Mouse (Mus musculus) left cerebral cortex, adult 2 months (tissue): Measurements from ENCODE around the gene Mllt11. TPM values are rescaled to one million over a fixed set of nuclear protein-coding genes. Genes with fewer than 3 reads are reported as not detected.
A peak's percentile ranks its signal among the peaks of the same experiment; 100 is the strongest.

Experiments
- DNase-seq, 2 experiments: peaks; one replicate each; pipeline ENCODE4 v3.0.0; 2021 to 2022; ENCODE audit warnings: low spot score in 2 of 2, mixed read lengths in 1 of 2; ENCODE audit errors: extremely low spot score in 1 of 2
- H3K27ac ChIP-seq: fragments of 200-600 bp; 2 replicates; pipeline ENCODE4 v1.8.1; 2022
- H3K4me3 ChIP-seq: fragments of 200-600 bp; 2 replicates; pipeline ENCODE4 v1.8.1; 2022
- CTCF ChIP-seq: fragments of 200-600 bp; IDR thresholded peaks from 2 replicates; pipeline ENCODE4 v1.8.1; 2022; ENCODE audit warnings: antibody characterized with exemption, mild to moderate bottlenecking, moderate library complexity
- intact Hi-C: fragments of 180-260 bp; cut with DNase I; formaldehyde crosslinking; loops from one replicate; pipeline ENCODE4 v1.15.1; 2025
- total RNA-seq, 2 experiments: library from RNA; stranded (reverse); gene quantifications; 2 replicates each; pipeline ENCODE4 v1.2.3; 2021

Mllt11 gene
- total RNA-seq, 2 experiments from 2014 or later, result 272 to 277 TPM

DNA sequence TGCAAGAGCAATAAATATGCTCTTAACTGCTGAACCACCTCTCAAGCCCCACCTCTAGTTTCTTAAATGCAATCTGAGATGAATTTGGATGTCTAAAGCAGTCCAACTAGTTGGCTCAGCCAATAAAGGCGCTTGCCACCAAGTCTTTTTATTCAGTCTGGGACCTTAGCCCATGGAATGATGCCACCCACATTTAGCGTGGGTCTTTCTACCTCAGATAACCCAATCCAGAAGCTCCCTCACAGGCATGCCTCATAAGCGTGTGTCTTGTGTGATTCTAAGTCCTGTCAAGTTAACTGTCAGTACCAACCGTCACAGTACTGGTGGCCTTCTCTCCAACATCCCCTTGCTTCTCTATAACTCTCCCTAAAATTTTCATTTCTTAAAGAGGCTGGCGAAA, 53.0 kb downstream of the Mllt11 start:
- Histone ChIP-seq H3K4me3 (no peak overlapping the region), H3K27ac (no peak overlapping the region)
- no peak for DNase-seq
- TF ChIP-seq CTCF, result no peak
- intact Hi-C loops, result no loop called here

DNA sequence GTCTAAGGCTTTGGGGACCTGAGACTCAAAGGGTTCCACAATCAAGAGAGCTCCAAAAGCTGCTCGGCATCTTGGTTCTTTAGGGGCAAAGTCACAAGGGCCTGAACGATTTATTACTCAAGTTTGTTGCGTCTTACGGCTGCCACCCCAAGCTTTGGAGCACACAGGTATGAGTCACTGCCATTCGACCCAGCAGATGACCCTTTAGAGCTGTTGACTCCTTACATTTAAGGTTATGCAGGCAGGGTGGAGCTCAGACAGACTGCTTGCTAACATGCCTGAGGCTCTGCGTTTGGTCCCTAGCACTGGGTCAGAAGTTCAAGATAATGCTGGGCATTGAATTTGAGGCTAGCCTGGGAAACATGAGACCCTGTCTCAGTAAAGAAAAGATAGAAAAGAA, 54.4 kb downstream of the Mllt11 start:
- Histone ChIP-seq H3K27ac (no peak overlapping the region), H3K4me3 (no peak overlapping the region)
- TF ChIP-seq CTCF, result no peak
- intact Hi-C loops, result no loop called here
- no peak for DNase-seq

- intact Hi-C loops, result no loop called here
- TF ChIP-seq CTCF, result no peak
- Histone ChIP-seq H3K4me3 (no peak overlapping the region), H3K27ac (no peak overlapping the region)
- no peak for DNase-seq
Observed at GRCm38 (mm10) chr3:95176500-95176899, 55.5 kb downstream of the Mllt11 start.

- no peak overlapping the region for H3K27ac ChIP-seq
- peak; percentile 88 for TF ChIP-seq CTCF
- H3K4me3 ChIP-seq, result peak overlapping the region; percentile 32
- intact Hi-C loops, result loop anchor here (1.0 kb wide), 1 partner anchor 32 kb away; the partner anchor contains the start of gene Tnfaip8l2
- peak; percentile 62 to 79 for DNase-seq
Observed at GRCm38 (mm10) chr3:95174011-95174592, 57.9 kb downstream of the Mllt11 start.

DNA sequence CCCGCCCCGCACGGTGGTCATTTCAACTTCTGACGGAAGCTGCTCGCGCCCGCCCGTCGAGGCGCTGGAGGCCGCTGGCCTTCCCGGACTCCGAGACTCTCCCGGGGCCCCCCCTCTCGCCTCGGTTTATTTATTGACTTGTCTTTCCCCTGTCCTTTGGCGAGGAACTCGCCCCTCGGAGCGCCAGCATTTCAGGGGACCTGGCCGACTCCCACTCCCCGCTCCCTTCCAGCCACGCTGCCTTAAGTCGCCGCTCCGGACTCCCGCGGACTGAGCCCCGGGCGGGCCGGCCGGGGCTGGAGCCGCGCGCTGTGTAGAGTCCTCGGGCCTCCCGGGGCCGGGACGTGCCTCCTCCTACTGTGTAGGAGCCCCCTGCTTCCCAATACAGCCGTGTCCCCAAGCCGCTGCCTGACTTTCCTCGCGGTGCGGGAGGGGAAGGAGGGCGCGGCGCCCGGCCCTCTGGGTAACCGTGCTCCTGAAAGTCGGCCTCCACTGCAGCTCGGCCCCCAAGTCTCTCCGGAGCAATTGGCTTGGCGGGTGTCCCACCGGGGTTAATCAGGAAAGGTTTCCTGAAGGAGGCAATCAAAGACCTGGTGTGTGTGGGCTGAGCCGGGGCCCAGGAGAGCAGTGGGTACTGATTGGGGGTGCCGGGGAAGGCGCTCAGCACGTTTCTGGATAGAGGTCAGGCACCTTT, 58.6 kb downstream of the Mllt11 start:
- peak overlapping the region; percentile 32 for H3K4me3 ChIP-seq
- DNase-seq, result no peak
- TF ChIP-seq CTCF, result no peak
- intact Hi-C loops, result no loop called here
- H3K27ac ChIP-seq, result no peak overlapping the region

- intact Hi-C loops, result no loop called here
- no peak overlapping the region for H3K27ac ChIP-seq
- no peak for TF ChIP-seq CTCF
- no peak overlapping the region for H3K4me3 ChIP-seq
- no peak for DNase-seq
Observed at GRCm38 (mm10) chr3:95172526-95173255, 59.3 kb downstream of the Mllt11 start.

GRCm38 (mm10) chr3:95171105-95171504, 60.9 kb downstream of the Mllt11 start:
- Histone ChIP-seq H3K27ac (no peak overlapping the region), H3K4me3 (no peak overlapping the region)
- intact Hi-C loops, result no loop called here
- TF ChIP-seq CTCF, result no peak
- no peak for DNase-seq

DNA sequence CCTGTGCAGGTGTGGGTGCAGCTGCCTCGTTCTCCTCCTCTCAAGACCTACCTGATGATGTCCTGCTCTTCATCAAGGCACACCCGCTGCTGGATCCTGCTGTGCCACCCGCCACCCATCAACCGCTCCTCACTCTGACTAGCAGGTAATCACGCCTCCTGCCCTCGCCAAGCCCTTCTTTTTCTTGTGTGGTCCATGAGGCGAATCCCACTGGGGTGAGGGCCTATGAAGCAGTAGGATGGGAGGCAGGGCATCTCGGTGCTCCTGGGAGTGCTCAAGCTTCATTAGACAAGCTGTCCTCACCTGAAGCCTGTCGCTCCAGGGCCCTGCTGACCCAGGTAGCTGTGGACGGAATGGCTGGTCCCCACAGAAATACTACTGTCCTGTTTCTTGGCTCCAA, 62.0 kb downstream of the Mllt11 start:
- H3K27ac ChIP-seq, result no peak overlapping the region
- TF ChIP-seq CTCF, result no peak
- no peak overlapping the region for H3K4me3 ChIP-seq
- intact Hi-C loops, result no loop called here
- DNase-seq, result no peak

Other genes starting within 250 kb of the Mllt11 start
- gene Zfp687, start 216.7 kb downstream of the Mllt11 start, total RNA-seq, result 10 to 100 TPM; 23.1 to 25.9 TPM
- gene Psmd4, start 189.6 kb downstream of the Mllt11 start, total RNA-seq, result 100 to 1,000 TPM; 156 to 164 TPM
- 10 to 100 TPM; 58.2 to 58.5 TPM for gene Pip5k1a, start 125.2 kb downstream of the Mllt11 start, total RNA-seq
- 10 to 100 TPM; 42.1 to 43.1 TPM for gene Vps72, start 121.1 kb downstream of the Mllt11 start, total RNA-seq
- under 1 TPM in 1 of 2 experiments, not detected in 1; 0.82 TPM for gene Tmod4, start 107.7 kb downstream of the Mllt11 start, total RNA-seq
- gene Scnm1, start 98.2 kb downstream of the Mllt11 start, total RNA-seq, result 10 to 100 TPM; 45.6 to 49.7 TPM
- gene Lysmd1, start 98.1 kb downstream of the Mllt11 start, total RNA-seq, result 10 to 100 TPM; 13.5 to 16.1 TPM
- 1 to 10 TPM; 2.5 to 2.6 TPM for gene Tnfaip8l2, start 89.8 kb downstream of the Mllt11 start, total RNA-seq
- gene Sema6c, start 71.7 kb downstream of the Mllt11 start, total RNA-seq, result 10 to 100 TPM; 24.8 to 26.5 TPM
- 10 to 100 TPM; 10.9 to 11.8 TPM for gene Gabpb2, start 14.3 kb downstream of the Mllt11 start, total RNA-seq
- gene Cdc42se1, start 3.4 kb downstream of the Mllt11 start, total RNA-seq, result 10 to 100 TPM; 67.5 to 70.3 TPM
- gene Gm128, start 9.4 kb upstream of the Mllt11 start, total RNA-seq, result under 1 TPM; 0.20 to 0.61 TPM
- gene Bnipl, start 19.0 kb upstream of the Mllt11 start, total RNA-seq, result under 1 TPM; 0.61 to 0.87 TPM
- 10 to 100 TPM; 19.9 to 21.5 TPM for gene Mindy1, start 49.2 kb upstream of the Mllt11 start, total RNA-seq
- gene Prune1, start 49.9 kb upstream of the Mllt11 start, total RNA-seq, result 10 to 100 TPM; 22.1 to 23.5 TPM
- gene Anxa9, start 75.0 kb upstream of the Mllt11 start, total RNA-seq, result under 1 TPM; 0.61 to 1.00 TPM
- gene Cers2, start 82.6 kb upstream of the Mllt11 start, total RNA-seq, result 10 to 100 TPM; 37.4 to 42.2 TPM
- gene Setdb1, start 125.0 kb upstream of the Mllt11 start, total RNA-seq, result 10 to 100 TPM; 35.7 to 37.2 TPM
- not detected for gene 4930558C23Rik, start 170.7 kb upstream of the Mllt11 start, total RNA-seq
- gene Arnt, start 202.2 kb upstream of the Mllt11 start, total RNA-seq, result 10 to 100 TPM; 39.1 to 43.3 TPM